Mouse (Mus musculus) embryo, embryonic 10 days (tissue): ENCODE measurements around the gene Klc4.

Source experiments
- DNase-seq: peaks from one replicate; pipeline ENCODE4 v3.0.0-alpha.2; 2015; ENCODE audit warnings: low spot score

The Klc4 gene

DNA sequence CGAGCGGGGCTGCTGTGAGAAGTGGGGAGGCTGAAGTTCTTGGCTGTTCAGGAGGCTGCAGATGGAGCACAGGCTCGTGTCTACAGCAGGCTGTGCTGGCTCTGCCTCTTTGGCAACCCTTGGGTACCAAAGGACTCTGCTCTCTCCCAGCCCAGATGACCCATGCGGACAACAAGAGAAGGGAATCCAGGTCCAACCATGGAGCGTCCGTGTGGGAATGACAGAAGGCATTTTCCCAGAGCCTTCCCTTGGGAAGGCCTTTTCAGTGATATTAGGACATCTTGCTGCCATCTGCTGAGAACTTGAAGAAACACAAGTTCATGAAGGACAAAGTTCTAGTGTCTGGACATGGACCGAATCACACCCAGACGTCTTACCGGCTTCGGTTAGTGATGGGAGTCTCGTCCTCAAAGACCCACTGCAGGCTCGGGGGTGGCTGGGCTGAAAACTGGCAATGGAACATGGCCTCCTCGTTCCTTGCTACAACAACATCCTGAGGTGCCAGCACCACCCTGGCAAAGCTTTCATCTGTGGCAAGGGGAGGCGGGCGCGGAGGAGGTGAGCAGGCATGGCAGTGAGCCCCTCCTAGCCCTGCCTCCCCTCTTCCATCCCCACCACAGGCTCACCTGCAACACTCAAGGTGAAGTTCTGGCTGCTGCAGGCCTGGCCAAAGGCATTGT is 56.0 kb downstream of the Klc4 start:
- no peak for DNase-seq

DNA sequence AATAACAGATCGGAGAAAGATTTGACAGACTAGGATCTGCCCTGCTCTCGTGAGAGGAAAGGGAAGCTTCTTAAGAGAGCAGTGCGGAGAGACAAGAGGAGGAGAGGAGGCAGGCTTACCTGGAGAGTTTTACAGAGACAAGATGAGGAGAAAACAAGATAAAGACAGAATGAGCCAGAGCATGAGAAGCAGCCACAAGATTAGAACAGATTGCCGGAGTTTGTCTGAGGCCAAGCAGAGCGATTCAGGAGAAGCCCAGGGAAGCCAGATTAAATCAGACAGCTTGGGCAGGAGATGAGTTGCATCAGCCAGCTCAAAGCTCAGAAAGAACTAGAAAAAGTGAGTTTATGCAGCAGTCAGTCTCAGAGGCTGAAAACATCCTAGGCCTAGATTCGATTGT is 56.9 kb downstream of the Klc4 start:
- no peak for DNase-seq

DNA sequence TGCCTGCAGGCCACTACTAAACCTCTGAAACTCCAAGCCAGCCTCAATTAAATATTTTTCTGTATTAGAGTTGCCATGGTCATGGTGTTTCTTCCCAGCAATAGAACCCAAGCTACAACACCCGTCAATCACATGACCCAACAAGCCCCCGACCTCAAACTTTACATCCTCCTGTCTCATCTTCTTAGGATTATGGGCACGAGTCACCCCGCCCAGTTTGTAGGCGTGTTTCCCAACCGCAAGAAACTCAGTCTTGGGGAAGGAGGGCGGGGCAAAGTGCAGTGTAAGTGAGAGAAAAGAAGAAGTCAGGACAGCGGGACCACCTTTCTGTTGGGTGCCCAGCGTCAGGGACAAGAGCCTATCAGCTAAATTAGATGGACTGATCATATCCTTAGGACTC is 57.6 kb downstream of the Klc4 start:
- no peak for DNase-seq

DNA sequence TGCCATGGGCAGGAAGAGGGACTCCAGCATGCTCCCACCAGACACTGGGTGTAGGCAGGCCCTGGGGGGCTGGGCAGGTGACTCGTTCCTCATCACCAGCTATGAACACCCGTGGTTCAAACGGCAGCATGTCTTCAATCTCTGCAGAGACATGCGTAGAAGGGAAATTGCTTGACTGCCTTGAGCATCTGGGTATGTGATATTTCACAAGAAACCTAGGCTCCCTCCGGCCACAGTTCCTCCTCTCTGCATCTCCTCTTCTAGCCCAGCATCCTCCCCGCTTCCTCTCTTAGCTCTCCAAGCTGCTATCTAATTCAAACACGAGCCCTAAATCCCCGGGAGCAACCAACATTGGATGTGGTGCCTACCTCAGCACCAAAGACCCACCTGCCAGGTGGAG is 59.5 kb downstream of the Klc4 start:
- DNase-seq, result no peak
